Mouse (Mus musculus) lung, postnatal 4 days (tissue): ENCODE data around the gene Ankrd33.

ENCODE experiments used
- DNase-seq, 2 experiments: peaks; one replicate each; pipeline ENCODE4 v3.0.0; 2021

The Ankrd33 gene

GRCm38 (mm10) chr15:101147910-101148273 is 32.3 kb downstream of the Ankrd33 start:
- peak; percentile 70 to 83 for DNase-seq

- no peak for DNase-seq
Observed at GRCm38 (mm10) chr15:101148604-101149003, 33.0 kb downstream of the Ankrd33 start.

GRCm38 (mm10) chr15:101151409-101152261 is 36.1 kb downstream of the Ankrd33 start:
- peak in 1 of 2 experiments; percentile 13 for DNase-seq

- no peak for DNase-seq
Observed at GRCm38 (mm10) chr15:101154700-101155616, 39.4 kb downstream of the Ankrd33 start.

GRCm38 (mm10) chr15:101160128-101160527 is 44.6 kb downstream of the Ankrd33 start:
- no peak for DNase-seq

- DNase-seq = no peak
Observed at GRCm38 (mm10) chr15:101160591-101160990, 45.0 kb downstream of the Ankrd33 start.

GRCm38 (mm10) chr15:101161534-101161933 is 46.0 kb downstream of the Ankrd33 start:
- no peak for DNase-seq

- DNase-seq = peak; percentile 54 to 81
Observed at GRCm38 (mm10) chr15:101163056-101163458, 47.5 kb downstream of the Ankrd33 start.

- no peak for DNase-seq
Observed at GRCm38 (mm10) chr15:101163854-101164253, 48.3 kb downstream of the Ankrd33 start.

- no peak for DNase-seq
Observed at GRCm38 (mm10) chr15:101164291-101164690, 48.7 kb downstream of the Ankrd33 start.

- DNase-seq = peak in 1 of 2 experiments; percentile 45
Observed at GRCm38 (mm10) chr15:101165658-101166437, 50.3 kb downstream of the Ankrd33 start.

- no peak for DNase-seq
Observed at GRCm38 (mm10) chr15:101167553-101167952, 52.0 kb downstream of the Ankrd33 start.
